Mouse (Mus musculus): Measurements from ENCODE around the gene Galnt3. TPM values are rescaled to one million over a fixed set of nuclear protein-coding genes. Genes with fewer than 3 reads are reported as not detected.

Galnt3 gene
- polyA plus RNA-seq, 2 experiments: 4.1 to 5.6 TPM

DNA sequence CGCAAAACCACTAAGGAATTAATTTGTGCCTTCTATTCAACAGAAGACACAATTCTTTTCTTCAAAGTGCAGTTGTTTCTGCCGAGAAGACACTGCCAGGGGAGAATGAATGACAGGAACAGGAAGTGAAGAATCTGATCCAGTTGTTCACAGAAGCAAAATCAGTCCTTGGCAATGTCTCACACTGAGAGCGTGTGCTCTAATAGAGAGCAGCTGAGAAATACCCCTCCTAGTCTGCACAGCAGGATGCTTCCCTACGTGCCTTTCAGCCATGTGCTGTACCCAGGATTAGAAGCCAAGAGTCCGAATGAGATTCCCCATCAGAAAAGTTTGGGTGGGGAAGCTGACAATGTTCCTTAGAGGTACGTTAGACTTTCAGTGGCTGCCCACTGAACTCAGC lies 55.3 kb downstream of the Galnt3 start:
- Histone ChIP-seq H3K27me3 (ENCODE audit: control insufficient read depth, insufficient read depth, low read length) (no peaks in the 10 kb centered on the region), H3K27ac (replicated peaks; ENCODE audit: low read depth, low read length) (no peak overlapping the region)
- 34% methylated on average over 6 of the region's 6 CpGs for WGBS

DNA sequence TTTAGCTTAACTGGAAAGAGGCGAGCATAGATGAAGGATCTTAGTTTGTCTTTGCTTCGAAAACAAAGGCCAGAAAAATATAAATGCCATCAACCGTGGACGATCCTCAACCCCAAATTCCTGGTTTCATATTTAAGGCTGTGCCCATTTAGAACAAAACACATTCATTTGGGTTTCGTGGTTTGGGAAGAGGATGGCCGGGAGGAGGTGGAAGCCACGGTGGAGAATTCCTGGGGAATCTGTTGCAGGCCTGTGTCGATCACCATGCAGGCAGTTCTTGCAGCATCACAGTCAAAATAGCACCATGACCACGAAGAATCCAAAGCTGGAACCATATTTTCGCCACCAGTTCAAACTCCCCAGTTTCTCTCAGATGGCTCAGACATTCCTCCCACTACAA lies 61.5 kb downstream of the Galnt3 start:
- Histone ChIP-seq H3K4me3 (replicated peaks; ENCODE audit: low read length) (no peak overlapping the region), H3K27ac (replicated peaks; ENCODE audit: low read depth, low read length) (no peak overlapping the region), H3K36me3 (ENCODE audit: control insufficient read depth, insufficient read depth, low read length) (no peaks in the 10 kb centered on the region), H3K9ac (ENCODE audit: low read depth, low read length, severe bottlenecking) (no peak overlapping the region), H3K4me1 (ENCODE audit: control insufficient read depth, insufficient read depth, low read length) (no peaks in the 10 kb centered on the region), H3K9me3 (ENCODE audit: control insufficient read depth, low read length) (no peaks in the 10 kb centered on the region), H3K27me3 (ENCODE audit: control insufficient read depth, insufficient read depth, low read length) (no peaks in the 10 kb centered on the region), H3K4me2 (replicated peaks; ENCODE audit: low read depth, low read length, severe bottlenecking) (no peak overlapping the region)
- 90% methylated on average over 10 of the region's 10 CpGs for WGBS
- ATAC-seq (ENCODE audit: low FRiP score, low read depth): no peak
- no peak for DNase-seq (ENCODE audit: low spot score)
- no peak for TF ChIP-seq POLR2A (IDR thresholded peaks at IDR 0.05; ENCODE audit: borderline replicate concordance, extremely low read depth, insufficient read depth, insufficient read length)

More for the DNA sequence above, 55.3 kb downstream of the Galnt3 start:
- ATAC-seq (ENCODE audit: low FRiP score, low read depth) (0 out of 2 replicates have a peak, but pooled peaks have one; percentile 50), DNase-seq (ENCODE audit: low spot score) (peak; percentile 52)
- no peak overlapping the region for H3K9ac ChIP-seq (ENCODE audit: low read depth, low read length, severe bottlenecking)
- H3K4me2 ChIP-seq (replicated peaks; ENCODE audit: low read depth, low read length, severe bottlenecking): no peak overlapping the region
- no peak for TF ChIP-seq POLR2A (IDR thresholded peaks at IDR 0.05; ENCODE audit: borderline replicate concordance, extremely low read depth, insufficient read depth, insufficient read length)
- H3K9me3 ChIP-seq (ENCODE audit: control insufficient read depth, low read length): no peaks in the 10 kb centered on the region
- no peaks in the 10 kb centered on the region for H3K36me3 ChIP-seq (ENCODE audit: control insufficient read depth, insufficient read depth, low read length)
- H3K4me3 ChIP-seq (replicated peaks; ENCODE audit: low read length): no peak overlapping the region
- no peaks in the 10 kb centered on the region for H3K4me1 ChIP-seq (ENCODE audit: control insufficient read depth, insufficient read depth, low read length)

DNA sequence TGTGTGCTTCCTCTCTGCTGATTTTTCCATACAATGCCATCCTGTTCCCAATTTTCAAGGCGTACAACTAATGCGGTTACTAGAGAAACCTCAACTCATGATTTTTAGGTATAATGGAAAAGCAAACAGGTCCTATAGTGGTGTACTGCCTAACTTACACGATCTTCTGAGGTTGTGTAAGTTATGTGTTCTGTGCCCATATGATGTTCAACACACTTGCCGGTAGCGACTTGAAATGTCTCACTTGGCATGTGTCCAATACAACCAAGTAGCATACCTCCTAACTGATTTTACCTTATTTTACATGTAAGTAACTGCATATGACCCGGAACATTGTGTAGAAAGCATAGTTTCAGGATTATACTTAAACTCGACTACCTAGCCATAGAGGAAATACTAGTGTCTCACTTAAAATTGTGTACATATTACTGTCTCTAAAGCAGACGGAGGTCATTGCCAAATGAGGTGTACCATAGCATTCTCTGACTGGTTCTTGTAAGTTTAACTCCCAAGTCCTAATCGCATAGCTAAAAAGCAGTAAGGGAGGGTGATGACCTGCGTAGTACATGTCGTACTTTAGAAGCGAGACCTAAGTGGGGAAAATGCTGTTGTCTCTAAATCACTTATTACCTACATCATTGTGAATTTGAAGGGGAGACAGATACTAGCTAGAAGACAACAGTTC lies 80.2 kb downstream of the Galnt3 start:
- Histone ChIP-seq H3K27ac (replicated peaks; ENCODE audit: low read depth, low read length) (no peak overlapping the region), H3K4me2 (replicated peaks; ENCODE audit: low read depth, low read length, severe bottlenecking) (no peak overlapping the region), H3K9me3 (ENCODE audit: control insufficient read depth, low read length) (no peaks in the 10 kb centered on the region), H3K4me3 (replicated peaks; ENCODE audit: low read length) (no peak overlapping the region), H3K9ac (ENCODE audit: low read depth, low read length, severe bottlenecking) (no peak overlapping the region), H3K36me3 (ENCODE audit: control insufficient read depth, insufficient read depth, low read length) (no peaks in the 10 kb centered on the region), H3K27me3 (ENCODE audit: control insufficient read depth, insufficient read depth, low read length) (no peaks in the 10 kb centered on the region), H3K4me1 (ENCODE audit: control insufficient read depth, insufficient read depth, low read length) (0 out of 2 replicates have a peak, but pooled peaks cover 2% of the 10 kb centered on the region)
- ATAC-seq (ENCODE audit: low FRiP score, low read depth): no peak
- WGBS: 85% methylated on average over 12 of the region's 12 CpGs
- no peak for TF ChIP-seq POLR2A (IDR thresholded peaks at IDR 0.05; ENCODE audit: borderline replicate concordance, extremely low read depth, insufficient read depth, insufficient read length)
- DNase-seq (ENCODE audit: low spot score): no peak

DNA sequence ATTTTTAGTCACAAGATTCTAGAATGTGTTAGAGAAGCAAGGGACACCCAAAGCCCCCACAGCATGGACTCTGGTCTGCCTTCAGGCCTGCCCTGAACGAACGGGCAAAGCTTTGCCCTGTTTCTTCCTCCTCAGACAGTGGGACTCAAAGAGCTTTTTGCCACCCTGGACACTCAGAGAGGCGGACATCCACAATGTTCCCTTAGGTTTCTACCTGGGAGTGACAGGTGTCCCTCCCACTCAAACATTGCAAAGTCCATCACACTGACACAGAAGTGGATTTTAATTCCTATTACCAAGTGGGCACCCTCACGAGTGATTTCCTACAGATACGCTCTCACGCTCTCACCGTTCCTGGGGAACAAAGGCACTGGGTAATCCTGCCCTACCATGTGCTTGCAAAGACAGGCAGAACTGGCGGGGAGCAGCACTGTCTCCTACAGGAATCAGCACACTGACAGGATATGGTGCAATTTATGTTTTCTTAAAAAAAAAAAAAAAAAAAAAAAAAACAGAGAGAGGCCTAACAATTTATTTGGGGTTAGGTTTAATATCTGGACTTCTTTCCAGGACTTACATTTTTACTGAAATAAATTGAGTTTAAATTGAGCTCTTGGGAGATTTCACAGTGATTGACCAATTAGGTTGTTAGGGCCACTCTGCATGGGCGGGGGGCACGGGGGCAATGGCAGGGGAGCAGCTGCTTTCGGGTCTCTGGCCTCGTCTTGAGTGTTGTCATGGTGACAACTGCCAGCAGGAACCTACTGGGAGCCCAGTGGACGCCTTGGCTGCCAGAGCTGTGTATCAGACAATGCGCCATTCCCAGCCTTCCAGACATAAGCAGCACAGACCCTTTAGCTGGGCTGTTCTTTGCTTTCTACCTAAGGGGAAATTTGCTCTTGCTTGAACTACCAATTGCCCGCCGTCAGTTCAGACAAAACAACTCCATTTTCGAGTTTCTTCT lies 81.1 kb downstream of the Galnt3 start:
- no peak for DNase-seq (ENCODE audit: low spot score)
- H3K27ac ChIP-seq (replicated peaks; ENCODE audit: low read depth, low read length): no peak overlapping the region

DNA sequence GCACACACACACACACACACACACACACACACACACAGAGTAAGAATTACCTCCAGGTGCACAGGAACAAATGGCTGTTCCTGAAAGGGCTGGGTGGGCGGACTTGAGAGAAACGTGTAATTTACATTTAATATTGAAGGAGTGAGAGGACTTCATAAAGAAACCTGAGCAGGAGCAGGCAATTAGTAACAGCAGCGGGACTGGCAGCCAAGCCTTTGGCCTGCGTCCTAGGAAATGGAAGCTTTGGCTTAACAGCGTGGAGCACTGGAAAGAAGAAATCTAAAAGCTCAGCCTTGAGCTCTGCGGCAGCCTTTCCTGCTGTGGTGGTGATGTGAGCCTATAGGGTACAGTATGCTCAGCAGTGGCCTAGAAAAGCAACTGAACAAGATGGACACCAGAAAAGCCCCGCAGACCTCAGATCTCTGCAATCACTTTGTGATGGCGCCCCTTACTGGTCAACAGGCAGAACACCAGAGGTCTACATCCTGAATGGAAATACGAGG lies 82.8 kb downstream of the Galnt3 start:
- Histone ChIP-seq H3K4me3 (replicated peaks; ENCODE audit: low read length) (no peak overlapping the region), H3K36me3 (ENCODE audit: control insufficient read depth, insufficient read depth, low read length) (no peaks in the 10 kb centered on the region), H3K4me2 (replicated peaks; ENCODE audit: low read depth, low read length, severe bottlenecking) (no peak overlapping the region), H3K4me1 (ENCODE audit: control insufficient read depth, insufficient read depth, low read length) (0 out of 2 replicates have a peak, but pooled peaks cover 2% of the 10 kb centered on the region), H3K27me3 (ENCODE audit: control insufficient read depth, insufficient read depth, low read length) (no peaks in the 10 kb centered on the region), H3K9ac (ENCODE audit: low read depth, low read length, severe bottlenecking) (no peak overlapping the region), H3K9me3 (ENCODE audit: control insufficient read depth, low read length) (no peaks in the 10 kb centered on the region), H3K27ac (replicated peaks; ENCODE audit: low read depth, low read length) (0 out of 2 replicates have a peak overlapping the region, but pooled peaks have one; percentile 20)
- TF ChIP-seq POLR2A (IDR thresholded peaks at IDR 0.05; ENCODE audit: borderline replicate concordance, extremely low read depth, insufficient read depth, insufficient read length): no peak
- WGBS: 40% methylated on average over 9 of the region's 9 CpGs
- DNase-seq (ENCODE audit: low spot score) (peak; percentile 60), ATAC-seq (ENCODE audit: low FRiP score, low read depth) (peak; percentile 83)

More for the DNA sequence above, 81.1 kb downstream of the Galnt3 start:
- no peaks in the 10 kb centered on the region for H3K9me3 ChIP-seq (ENCODE audit: control insufficient read depth, low read length)
- H3K4me1 ChIP-seq (ENCODE audit: control insufficient read depth, insufficient read depth, low read length): 0 out of 2 replicates have a peak, but pooled peaks cover 2% of the 10 kb centered on the region
- TF ChIP-seq POLR2A (IDR thresholded peaks at IDR 0.05; ENCODE audit: borderline replicate concordance, extremely low read depth, insufficient read depth, insufficient read length): no peak
- no peak for ATAC-seq (ENCODE audit: low FRiP score, low read depth)
- H3K36me3 ChIP-seq (ENCODE audit: control insufficient read depth, insufficient read depth, low read length): no peaks in the 10 kb centered on the region
- H3K27me3 ChIP-seq (ENCODE audit: control insufficient read depth, insufficient read depth, low read length): no peaks in the 10 kb centered on the region
- no peak overlapping the region for H3K4me3 ChIP-seq (replicated peaks; ENCODE audit: low read length)
- WGBS: 68% methylated on average over 17 of the region's 17 CpGs
- no peak overlapping the region for H3K9ac ChIP-seq (ENCODE audit: low read depth, low read length, severe bottlenecking)
- no peak overlapping the region for H3K4me2 ChIP-seq (replicated peaks; ENCODE audit: low read depth, low read length, severe bottlenecking)
